Mouse (Mus musculus) fat pad, adult 2 months (tissue): Measurements from ENCODE around the gene Padi6.

Experiments used
- DNase-seq: peaks from one replicate; pipeline ENCODE4 v3.0.0-alpha.2; 2011; ENCODE audit warnings: low read depth, low spot score; ENCODE audit errors: extremely low read depth

Padi6 gene

GRCm38 (mm10) chr4:140709617-140710016 lies 32.8 kb downstream of the Padi6 start:
- DNase-seq: no peak

- DNase-seq: no peak
Measured at GRCm38 (mm10) chr4:140709111-140709510, 33.3 kb downstream of the Padi6 start.

GRCm38 (mm10) chr4:140708297-140708927 lies 34.0 kb downstream of the Padi6 start:
- DNase-seq: no peak

GRCm38 (mm10) chr4:140707615-140708014 lies 34.8 kb downstream of the Padi6 start:
- no peak for DNase-seq

GRCm38 (mm10) chr4:140704166-140704565 lies 38.3 kb downstream of the Padi6 start:
- no peak for DNase-seq

- DNase-seq: no peak
Measured at GRCm38 (mm10) chr4:140703636-140704035, 38.8 kb downstream of the Padi6 start.

- DNase-seq: no peak
Measured at GRCm38 (mm10) chr4:140702611-140703327, 39.7 kb downstream of the Padi6 start.

GRCm38 (mm10) chr4:140701716-140702561 lies 40.5 kb downstream of the Padi6 start:
- DNase-seq: no peak

GRCm38 (mm10) chr4:140701049-140701715 lies 41.3 kb downstream of the Padi6 start:
- DNase-seq: no peak

GRCm38 (mm10) chr4:140700269-140701018 lies 42.0 kb downstream of the Padi6 start, which contains the start of gene Rcc2:
Gene Rcc2 (plus strand): TSS chr4:140700541.
- no peak for DNase-seq

- peak; percentile 74 for DNase-seq
Measured at GRCm38 (mm10) chr4:140699441-140700127, 42.9 kb downstream of the Padi6 start.

GRCm38 (mm10) chr4:140695675-140696585 lies 46.5 kb downstream of the Padi6 start:
- no peak for DNase-seq

- DNase-seq: no peak
Measured at GRCm38 (mm10) chr4:140695146-140695545, 47.3 kb downstream of the Padi6 start.

GRCm38 (mm10) chr4:140694551-140695060 lies 47.8 kb downstream of the Padi6 start:
- no peak for DNase-seq

- no peak for DNase-seq
Measured at GRCm38 (mm10) chr4:140693513-140693912, 48.9 kb downstream of the Padi6 start.

GRCm38 (mm10) chr4:140691481-140691880 lies 51.0 kb downstream of the Padi6 start:
- no peak for DNase-seq

GRCm38 (mm10) chr4:140689873-140690655 lies 52.4 kb downstream of the Padi6 start:
- DNase-seq: no peak
